Mouse (Mus musculus): ENCODE results near the gene D17Wsu92e. TPM values are rescaled to one million over a fixed set of nuclear protein-coding genes. Genes with fewer than 3 reads are reported as not detected.

Gene D17Wsu92e
- total RNA-seq, 2 experiments from 2014 or later, result 167 to 174 TPM

GRCm38 (mm10) chr17:27796780-27797179, 23.7 kb downstream of the D17Wsu92e start:
- intact Hi-C loops (cut with DNase I), result no loop called here
- DNase-seq, result no peak

- intact Hi-C loops (cut with DNase I), result no loop called here
- DNase-seq, result no peak
Observed at GRCm38 (mm10) chr17:27793144-27793543, 27.3 kb downstream of the D17Wsu92e start.

- intact Hi-C loops (cut with DNase I), result no loop called here
- no peak for DNase-seq
Observed at GRCm38 (mm10) chr17:27792516-27792915, 27.9 kb downstream of the D17Wsu92e start.

- no peak for DNase-seq
- intact Hi-C loops (cut with DNase I), result no loop called here
Observed at GRCm38 (mm10) chr17:27791556-27791955, 28.9 kb downstream of the D17Wsu92e start.

- intact Hi-C loops (cut with DNase I), result no loop called here
- no peak for DNase-seq
Observed at GRCm38 (mm10) chr17:27790976-27791375, 29.5 kb downstream of the D17Wsu92e start.

DNA sequence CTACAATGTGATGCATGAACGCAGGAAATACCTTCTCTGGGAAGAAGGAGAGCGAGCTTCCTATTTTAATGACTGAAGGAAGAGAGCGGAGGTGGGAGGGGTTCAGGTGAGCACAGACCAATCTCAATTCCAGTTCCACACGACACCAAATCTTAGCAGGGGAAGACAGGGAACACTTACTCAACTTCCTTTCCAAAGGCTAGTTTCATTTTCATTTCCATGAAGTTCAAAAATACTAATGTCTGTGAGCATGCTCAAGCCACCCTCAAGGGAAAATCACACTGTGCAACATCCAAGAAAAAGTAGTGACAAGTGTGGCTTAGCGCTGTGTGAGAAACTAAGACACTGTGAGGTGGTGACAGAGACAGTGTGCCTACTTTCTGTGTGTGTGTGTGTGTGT, 30.4 kb downstream of the D17Wsu92e start:
- DNase-seq, result no peak
- intact Hi-C loops (cut with DNase I), result no loop called here

- no peak for DNase-seq
- intact Hi-C loops (cut with DNase I), result no loop called here
Observed at GRCm38 (mm10) chr17:27788456-27789172, 31.8 kb downstream of the D17Wsu92e start.

- no peak for DNase-seq
- intact Hi-C loops (cut with DNase I), result no loop called here
Observed at GRCm38 (mm10) chr17:27783567-27783966, 36.9 kb downstream of the D17Wsu92e start.

- no peak for DNase-seq
- intact Hi-C loops (cut with DNase I), result no loop called here
Observed at GRCm38 (mm10) chr17:27781059-27781687, 39.3 kb downstream of the D17Wsu92e start.

GRCm38 (mm10) chr17:27779755-27780154, 40.7 kb downstream of the D17Wsu92e start:
- intact Hi-C loops (cut with DNase I), result no loop called here
- DNase-seq, result no peak

- intact Hi-C loops (cut with DNase I), result no loop called here
- no peak for DNase-seq
Observed at GRCm38 (mm10) chr17:27778671-27779355, 41.6 kb downstream of the D17Wsu92e start.

GRCm38 (mm10) chr17:27777823-27778222, 42.6 kb downstream of the D17Wsu92e start:
- DNase-seq, result no peak
- intact Hi-C loops (cut with DNase I), result no loop called here

DNA sequence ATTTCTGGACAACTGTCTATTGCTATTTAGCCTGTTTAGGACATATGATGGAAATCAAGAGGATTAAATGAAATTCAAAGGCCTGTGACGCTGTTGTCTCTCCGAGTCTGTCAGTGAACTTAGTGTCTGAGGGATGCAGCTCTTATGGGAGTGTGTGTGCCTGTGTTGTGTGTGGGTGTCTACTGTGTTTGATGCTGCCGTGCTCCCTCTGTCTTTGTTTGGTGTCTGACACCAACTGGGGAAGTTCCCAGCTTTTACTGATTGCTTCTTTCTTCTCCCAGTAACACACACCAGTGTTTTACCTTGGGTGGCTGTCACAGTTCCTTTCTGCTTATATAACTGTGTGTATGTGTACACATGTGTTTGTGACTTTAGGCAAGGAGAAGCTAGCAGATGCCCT, 46.2 kb downstream of the D17Wsu92e start:
- intact Hi-C loops (cut with DNase I), result no loop called here
- DNase-seq, result no peak

GRCm38 (mm10) chr17:27771616-27772015, 48.8 kb downstream of the D17Wsu92e start:
- intact Hi-C loops (cut with DNase I), result no loop called here
- DNase-seq, result no peak

DNA sequence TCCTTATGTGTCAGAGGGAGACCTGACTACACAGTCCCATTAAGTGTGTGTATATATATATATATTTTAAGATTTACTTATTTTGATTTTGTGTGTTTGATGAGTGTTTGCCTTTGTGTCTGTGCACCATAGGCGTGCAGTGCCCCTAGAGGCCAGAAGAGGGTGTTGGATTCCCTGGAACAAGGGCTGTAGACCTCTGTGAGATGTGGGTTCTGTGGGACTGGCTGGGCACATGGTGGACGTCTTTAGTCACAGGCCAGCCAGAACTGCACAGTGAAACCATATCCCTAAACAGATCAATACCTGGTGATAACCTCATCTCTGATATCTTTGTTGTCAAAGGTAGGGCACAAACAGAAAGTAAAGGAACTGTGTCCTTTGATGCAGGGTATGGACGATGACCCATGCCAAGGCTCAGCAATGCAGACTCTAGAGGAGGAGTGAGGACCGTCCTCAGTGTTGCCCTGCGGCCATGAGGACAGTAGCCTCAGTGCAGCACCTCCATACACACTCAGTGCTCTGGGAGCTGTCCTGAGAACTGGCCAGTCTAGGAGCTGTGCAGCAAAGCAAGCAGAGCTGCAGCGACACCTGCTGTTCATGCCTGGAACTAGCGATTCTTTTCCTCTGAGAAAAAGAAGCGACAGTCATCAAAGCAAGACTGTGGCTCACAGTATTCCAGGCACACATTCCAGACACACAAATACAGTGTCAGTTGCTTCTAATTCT, 51.5 kb downstream of the D17Wsu92e start:
- DNase-seq, result peak; percentile 40 to 44
- intact Hi-C loops (cut with DNase I), result no loop called here

DNA sequence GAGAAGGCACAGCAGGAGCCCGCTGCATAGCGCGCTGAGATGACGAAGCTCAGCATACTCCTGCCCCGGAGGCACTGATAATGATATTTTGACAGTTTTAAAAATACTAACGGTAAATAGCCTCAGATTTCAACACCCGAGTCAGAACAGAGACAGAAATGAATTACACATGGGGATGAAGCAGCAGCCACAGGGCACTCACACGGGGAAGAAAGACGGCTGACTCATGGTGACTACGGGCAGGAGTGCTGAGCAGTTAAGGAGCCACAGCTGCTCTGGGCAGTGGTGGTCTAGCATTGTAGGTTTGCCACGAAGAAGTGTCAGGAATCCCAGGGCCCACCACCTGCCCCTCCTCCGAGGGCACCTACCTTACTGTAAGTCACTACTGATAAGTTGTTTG, 52.9 kb downstream of the D17Wsu92e start:
- intact Hi-C loops (cut with DNase I), result no loop called here
- DNase-seq, result no peak

DNA sequence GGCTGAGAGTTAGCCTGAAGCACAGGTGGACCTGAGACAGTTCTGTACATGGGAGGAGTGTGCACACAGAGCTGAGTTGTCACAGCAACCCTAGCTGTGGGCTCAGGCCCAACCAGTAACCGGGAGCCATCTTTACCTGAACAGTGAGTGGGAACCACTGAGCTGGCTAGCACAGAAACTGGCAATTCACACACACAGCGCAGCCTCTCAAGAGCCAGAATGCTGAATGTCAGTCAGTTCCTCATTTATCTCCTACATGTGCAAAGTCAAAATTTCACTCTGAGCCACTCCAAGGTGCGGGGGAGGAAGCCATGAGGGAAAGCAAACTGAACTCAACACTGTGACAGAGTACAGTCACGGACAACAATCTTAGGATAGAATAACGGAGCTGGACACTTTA, 53.3 kb downstream of the D17Wsu92e start:
- intact Hi-C loops (cut with DNase I), result no loop called here
- no peak for DNase-seq

GRCm38 (mm10) chr17:27765066-27765465, 55.4 kb downstream of the D17Wsu92e start:
- intact Hi-C loops (cut with DNase I), result no loop called here
- DNase-seq, result no peak

GRCm38 (mm10) chr17:27764453-27764852, 56.0 kb downstream of the D17Wsu92e start:
- intact Hi-C loops (cut with DNase I), result loop anchor here (5.0 kb wide), 1 partner anchor 57 kb away; no protein-coding TSS in a partner anchor
- DNase-seq, result no peak

DNA sequence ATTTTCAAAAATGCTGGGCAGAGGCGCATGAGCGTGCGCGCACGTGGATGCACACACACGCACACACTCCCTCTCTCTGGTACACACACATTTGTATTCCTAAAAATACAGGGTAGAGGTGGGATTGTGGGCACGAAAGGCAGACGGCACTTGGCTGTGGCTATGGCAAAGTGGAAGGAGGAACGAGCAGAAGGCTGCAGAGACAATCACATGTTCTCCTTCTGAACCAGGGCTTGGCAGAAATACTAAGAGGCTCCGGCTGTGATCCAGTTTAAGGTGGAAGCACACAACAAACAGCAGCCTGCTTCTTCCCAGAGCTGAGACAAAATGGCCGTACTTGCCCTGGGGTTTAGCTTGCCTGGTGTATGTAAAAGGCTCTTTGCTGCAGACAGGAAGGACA, 57.6 kb downstream of the D17Wsu92e start:
- DNase-seq, result no peak
- intact Hi-C loops (cut with DNase I), result loop anchor here (2.0 to 5.0 kb wide), 2 partner anchors 56 to 112 kb away; no protein-coding TSS in a partner anchor

Measured in gastrocnemius, postnatal 36 days (tissue).